Mouse (Mus musculus): ENCODE data around the gene Pcnx3. TPM values are rescaled to one million over a fixed set of nuclear protein-coding genes. Genes with fewer than 3 reads are reported as not detected.

Gene Pcnx3
- polyA plus RNA-seq, 2 experiments, result 9.1 to 19.8 TPM

GRCm38 (mm10) chr19:5725767-5726515, 37.2 kb upstream of the Pcnx3 start, which contains the start of gene Ehbp1l1:
Gene Ehbp1l1 (minus strand): TSS chr19:5726317.
- peak within 1 kb of the TSS; percentile 95 for H3K4me2 ChIP-seq (ENCODE audit: low read depth)
- H3K4me1 ChIP-seq (replicated peaks; ENCODE audit: control insufficient read depth in 2 of 2, insufficient read depth in 2 of 2, low read length in 1 of 2), result peaks cover 38 to 51% of the 10 kb centered on the region in 2 experiments
- TF ChIP-seq CTCF (IDR thresholded peaks at IDR 0.05; ENCODE audit: low read depth), result no peak
- 0 out of 2 replicates have a peak, but pooled peaks have one; percentile 15 for TF ChIP-seq EP300 (IDR thresholded peaks at IDR 0.05; ENCODE audit: low read depth)
- WGBS (ENCODE audit: insufficient replicate concordance), result 1% methylated on average over 47 of the region's 49 CpGs
- ATAC-seq (ENCODE audit: insufficient read depth), result peak; percentile 26; the same call in 1 of the 2 replicates
- H3K27ac ChIP-seq, result peak within 1 kb of the TSS; percentile 98
- H3K36me3 ChIP-seq (replicated peaks; ENCODE audit: control insufficient read depth, insufficient read depth, low read depth), result peaks cover 38% of the 10 kb centered on the region
- DNase-seq (ENCODE audit: low read depth in 3 of 3, low spot score in 3 of 3), result peak in 2 of 3 experiments; percentile 62 to 63
- no peaks in the 10 kb centered on the region for H3K9me3 ChIP-seq (ENCODE audit: control insufficient read depth, low read length)
- H3K27me3 ChIP-seq (ENCODE audit: control insufficient read depth, insufficient read depth, low read length), result no peaks in the 10 kb centered on the region
- H3K9ac ChIP-seq (replicated peaks), result peak within 1 kb of the TSS; percentile 96
- peak within 1 kb of the TSS; percentile 74 to 96 for H3K4me3 ChIP-seq (ENCODE audit: insufficient read depth in 1 of 2, low read depth in 2 of 2, low read length in 2 of 2)

- Histone ChIP-seq H3K4me2 (ENCODE audit: low read depth) (peak overlapping the region; percentile 95), H3K4me3 (ENCODE audit: insufficient read depth in 1 of 2, low read depth in 2 of 2, low read length in 2 of 2) (peak overlapping the region; percentile 74 to 96), H3K27me3 (ENCODE audit: control insufficient read depth, insufficient read depth, low read length) (no peaks in the 10 kb centered on the region), H3K36me3 (replicated peaks; ENCODE audit: control insufficient read depth, insufficient read depth, low read depth) (peaks cover 45% of the 10 kb centered on the region), H3K27ac (peak overlapping the region; percentile 98), H3K9me3 (ENCODE audit: control insufficient read depth, low read length) (no peaks in the 10 kb centered on the region), H3K4me1 (replicated peaks; ENCODE audit: control insufficient read depth in 2 of 2, insufficient read depth in 2 of 2, low read length in 1 of 2) (peaks cover 30 to 49% of the 10 kb centered on the region in 2 experiments), H3K9ac (replicated peaks) (peak overlapping the region; percentile 96)
- ATAC-seq (ENCODE audit: insufficient read depth) (peak; percentile 9; the same call in 1 of the 2 replicates), DNase-seq (ENCODE audit: low read depth in 3 of 3, low spot score in 3 of 3) (no peak)
- 11% methylated on average over 12 of the region's 12 CpGs for WGBS (ENCODE audit: insufficient replicate concordance)
- no peak for TF ChIP-seq EP300 (IDR thresholded peaks at IDR 0.05; ENCODE audit: low read depth)
- no peak for TF ChIP-seq CTCF (IDR thresholded peaks at IDR 0.05; ENCODE audit: low read depth)
Observed at GRCm38 (mm10) chr19:5725029-5725707, 36.5 kb upstream of the Pcnx3 start.

GRCm38 (mm10) chr19:5724549-5724941, 35.8 kb upstream of the Pcnx3 start:
- Histone ChIP-seq H3K9me3 (ENCODE audit: control insufficient read depth, low read length) (no peaks in the 10 kb centered on the region), H3K4me1 (replicated peaks; ENCODE audit: control insufficient read depth in 2 of 2, insufficient read depth in 2 of 2, low read length in 1 of 2) (peaks cover 25 to 44% of the 10 kb centered on the region in 2 experiments), H3K4me3 (ENCODE audit: insufficient read depth in 1 of 2, low read depth in 2 of 2, low read length in 2 of 2) (peak overlapping the region; percentile 74 to 96), H3K27ac (peak overlapping the region; percentile 98), H3K4me2 (ENCODE audit: low read depth) (peak overlapping the region; percentile 95), H3K9ac (replicated peaks) (peak overlapping the region; percentile 96), H3K36me3 (replicated peaks; ENCODE audit: control insufficient read depth, insufficient read depth, low read depth) (peaks cover 52% of the 10 kb centered on the region), H3K27me3 (ENCODE audit: control insufficient read depth, insufficient read depth, low read length) (no peaks in the 10 kb centered on the region)
- peak; percentile 77 to 85 (median 78) for DNase-seq (ENCODE audit: low read depth in 3 of 3, low spot score in 3 of 3)
- ATAC-seq (ENCODE audit: insufficient read depth), result peak; percentile 58
- 0 out of 2 replicates have a peak, but pooled peaks have one; percentile 19 for TF ChIP-seq EP300 (IDR thresholded peaks at IDR 0.05; ENCODE audit: low read depth)
- no peak for TF ChIP-seq CTCF (IDR thresholded peaks at IDR 0.05; ENCODE audit: low read depth)
- 11% methylated on average over 7 of the region's 7 CpGs for WGBS (ENCODE audit: insufficient replicate concordance)

- H3K4me3 ChIP-seq (ENCODE audit: insufficient read depth in 1 of 2, low read depth in 2 of 2, low read length in 2 of 2), result peak overlapping the region; percentile 74 to 96
- peak overlapping the region; percentile 96 for H3K9ac ChIP-seq (replicated peaks)
- 17% methylated on average over 4 of the region's 4 CpGs for WGBS (ENCODE audit: insufficient replicate concordance)
- ATAC-seq (ENCODE audit: insufficient read depth) (no peak), DNase-seq (ENCODE audit: low read depth in 3 of 3, low spot score in 3 of 3) (no peak)
- H3K36me3 ChIP-seq (replicated peaks; ENCODE audit: control insufficient read depth, insufficient read depth, low read depth), result peaks cover 57% of the 10 kb centered on the region
- H3K27me3 ChIP-seq (ENCODE audit: control insufficient read depth, insufficient read depth, low read length), result no peaks in the 10 kb centered on the region
- peak overlapping the region; percentile 95 for H3K4me2 ChIP-seq (ENCODE audit: low read depth)
- peaks cover 25 to 44% of the 10 kb centered on the region in 2 experiments for H3K4me1 ChIP-seq (replicated peaks; ENCODE audit: control insufficient read depth in 2 of 2, insufficient read depth in 2 of 2, low read length in 1 of 2)
- no peaks in the 10 kb centered on the region for H3K9me3 ChIP-seq (ENCODE audit: control insufficient read depth, low read length)
- H3K27ac ChIP-seq, result peak overlapping the region; percentile 98
- TF ChIP-seq EP300 (IDR thresholded peaks at IDR 0.05; ENCODE audit: low read depth), result no peak
- TF ChIP-seq CTCF (IDR thresholded peaks at IDR 0.05; ENCODE audit: low read depth), result no peak
Observed at GRCm38 (mm10) chr19:5723934-5724548, 35.3 kb upstream of the Pcnx3 start.
